Mouse (Mus musculus) midbrain, postnatal 0 days (tissue): ENCODE measurements at regions not wholly inside any gene's neighbourhood (a gene's known extent, or its start where the extent isn't known, plus 50 kb on each side); places are given as distances from the start of the nearest gene placed in this dataset.

Experiments used
- ATAC-seq: fragments of 200-750 bp; cut with Nextera tagmentation; 2 replicates; pipeline ENCODE4 v1.8.0; 2017; ENCODE audit warnings: moderate number of reproducible peaks, mild to moderate bottlenecking, moderate TSS enrichment, moderate library complexity; ENCODE audit not compliant: low FRiP score
- DNase-seq: peaks from one replicate; pipeline ENCODE4 v3.0.0-alpha.2; 2015; ENCODE audit warnings: low spot score
- H3K27ac ChIP-seq: fragments of 300-500 bp; sonication (generic); 2 replicates; pipeline ENCODE4 v1.5.1; 2014; ENCODE audit warnings: low read depth, mild to moderate bottlenecking, low read length, mixed read lengths
- H3K27me3 ChIP-seq: fragments of 300-500 bp; sonication (generic); 2 replicates; pipeline ENCODE4 v1.6.1; 2014; ENCODE audit warnings: low read length, control low read depth, mixed read lengths; ENCODE audit not compliant: insufficient read depth
- H3K36me3 ChIP-seq: fragments of 300-500 bp; sonication (generic); 2 replicates; pipeline ENCODE4 v1.6.1; 2014; ENCODE audit warnings: low read length, control low read depth, mixed read lengths; ENCODE audit not compliant: insufficient read depth
- H3K4me1 ChIP-seq: fragments of 300-500 bp; sonication (generic); 2 replicates; pipeline ENCODE4 v1.6.1; 2014; ENCODE audit warnings: mild to moderate bottlenecking, control low read depth, antibody characterized with exemption, low read length, mixed read lengths; ENCODE audit not compliant: insufficient read depth
- H3K4me2 ChIP-seq: fragments of 300-500 bp; sonication (generic); 2 replicates; pipeline ENCODE4 v1.6.1; 2014; ENCODE audit warnings: low read depth, mild to moderate bottlenecking, low read length, mixed read lengths; ENCODE audit not compliant: poor library complexity, severe bottlenecking
- H3K4me3 ChIP-seq: fragments of 300-500 bp; sonication (generic); 2 replicates; pipeline ENCODE4 v1.5.1; 2014; ENCODE audit warnings: low read depth, mild to moderate bottlenecking, low read length, moderate library complexity
- H3K9ac ChIP-seq: fragments of 300-500 bp; sonication (generic); replicated peaks from 2 replicates; pipeline ENCODE4 v1.6.1; 2014; ENCODE audit warnings: mild to moderate bottlenecking, low read length, moderate library complexity, mixed read lengths; ENCODE audit not compliant: poor library complexity, severe bottlenecking
- H3K9me3 ChIP-seq: fragments of 300-500 bp; sonication (generic); 2 replicates; pipeline ENCODE4 v1.6.1; 2016; ENCODE audit warnings: low read length, control low read depth
- CTCF ChIP-seq: IDR thresholded peaks from 2 replicates; pipeline ENCODE4 v1.5.1; 2016; ENCODE audit warnings: antibody characterized with exemption, mild to moderate bottlenecking
- WGBS: fragments of 180-500 bp; shearing (Covaris S2); extraction: QIAGEN DNeasy Blood & Tissue Kit; methylation state at CpG from one replicate; pipeline ENCODE4 v1.1.7; 2014; 5-methylcytosine and 5-hydroxymethylcytosine counted together

GRCm38 (mm10) chr4:95192562-95192961 lies 140.5 kb upstream of the Jun start:
- DNase-seq (no peak), ATAC-seq (no peak)
- Histone ChIP-seq H3K4me1 (no peaks in the 10 kb centered on the region), H3K27me3 (no peaks in the 10 kb centered on the region), H3K4me3 (no peak overlapping the region), H3K36me3 (no peaks in the 10 kb centered on the region), H3K9me3 (no peaks in the 10 kb centered on the region), H3K27ac (no peak overlapping the region), H3K4me2 (no peak overlapping the region), H3K9ac (no peak overlapping the region)
- TF ChIP-seq CTCF: no peak

DNA sequence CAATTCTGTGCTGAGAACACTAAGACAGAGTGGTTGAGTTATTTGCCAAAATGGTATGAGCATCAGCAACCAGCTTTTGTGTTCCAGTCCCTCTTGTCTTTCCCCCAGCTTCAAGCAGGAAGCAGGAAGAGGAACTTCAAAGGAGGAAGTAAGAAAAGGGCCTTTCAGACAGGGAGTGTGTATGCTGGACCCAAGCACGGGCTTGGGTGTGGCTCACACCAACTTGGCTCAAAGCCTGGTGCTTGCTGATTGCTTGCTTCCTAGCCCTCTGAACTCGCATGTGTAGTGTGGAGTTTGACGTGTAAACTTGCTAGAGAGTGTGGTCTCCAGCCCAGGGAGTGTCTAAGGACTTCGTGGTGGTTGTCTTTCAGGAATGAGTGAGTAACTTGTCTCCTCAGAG lies 141.0 kb upstream of the Jun start:
- no peak for TF ChIP-seq CTCF
- no peak overlapping the region for H3K4me3 ChIP-seq
- no peaks in the 10 kb centered on the region for H3K36me3 ChIP-seq
- H3K9ac ChIP-seq: no peak overlapping the region
- no peak overlapping the region for H3K4me2 ChIP-seq
- no peaks in the 10 kb centered on the region for H3K9me3 ChIP-seq
- H3K27me3 ChIP-seq: no peaks in the 10 kb centered on the region
- no peak for ATAC-seq
- WGBS: 67% methylated on average over 4 of the region's 4 CpGs
- no peak for DNase-seq
- no peak overlapping the region for H3K27ac ChIP-seq
- H3K4me1 ChIP-seq: no peaks in the 10 kb centered on the region

DNA sequence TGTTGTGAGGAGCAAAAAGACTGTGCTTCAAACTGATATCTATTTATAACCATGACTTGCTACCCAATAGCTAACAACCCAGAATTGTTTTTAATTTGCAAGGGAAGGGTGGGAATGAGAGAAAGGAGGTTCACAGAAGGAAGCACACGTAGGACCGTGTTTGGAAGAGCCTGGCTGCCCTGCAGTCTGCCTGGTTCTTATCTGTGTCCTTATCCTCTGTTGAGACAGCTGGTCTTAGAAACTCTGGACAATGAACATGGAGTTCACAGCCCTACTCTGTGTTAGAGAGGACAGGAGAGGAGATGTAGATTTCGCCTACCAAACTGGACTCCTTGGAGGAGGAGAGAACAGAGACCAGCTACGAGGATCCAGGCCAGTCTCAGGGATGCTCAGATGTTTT lies 141.5 kb upstream of the Jun start:
- TF ChIP-seq CTCF: no peak
- Histone ChIP-seq H3K36me3 (no peaks in the 10 kb centered on the region), H3K27me3 (no peaks in the 10 kb centered on the region), H3K9ac (no peak overlapping the region), H3K27ac (no peak overlapping the region), H3K4me3 (no peak overlapping the region), H3K4me2 (no peak overlapping the region), H3K9me3 (no peaks in the 10 kb centered on the region), H3K4me1 (no peaks in the 10 kb centered on the region)
- ATAC-seq: no peak
- WGBS: 93% methylated on average over 4 of the region's 4 CpGs
- no peak for DNase-seq

- DNase-seq (no peak), ATAC-seq (no peak)
- Histone ChIP-seq H3K4me1 (no peaks in the 10 kb centered on the region), H3K27me3 (no peaks in the 10 kb centered on the region), H3K27ac (no peak overlapping the region), H3K4me2 (no peak overlapping the region), H3K9ac (no peak overlapping the region), H3K36me3 (no peaks in the 10 kb centered on the region), H3K4me3 (no peak overlapping the region), H3K9me3 (no peaks in the 10 kb centered on the region)
- WGBS: 74% methylated on average over 5 of the region's 5 CpGs
- TF ChIP-seq CTCF: no peak
Measured at GRCm38 (mm10) chr4:95194621-95195455, 142.8 kb upstream of the Jun start.

DNA sequence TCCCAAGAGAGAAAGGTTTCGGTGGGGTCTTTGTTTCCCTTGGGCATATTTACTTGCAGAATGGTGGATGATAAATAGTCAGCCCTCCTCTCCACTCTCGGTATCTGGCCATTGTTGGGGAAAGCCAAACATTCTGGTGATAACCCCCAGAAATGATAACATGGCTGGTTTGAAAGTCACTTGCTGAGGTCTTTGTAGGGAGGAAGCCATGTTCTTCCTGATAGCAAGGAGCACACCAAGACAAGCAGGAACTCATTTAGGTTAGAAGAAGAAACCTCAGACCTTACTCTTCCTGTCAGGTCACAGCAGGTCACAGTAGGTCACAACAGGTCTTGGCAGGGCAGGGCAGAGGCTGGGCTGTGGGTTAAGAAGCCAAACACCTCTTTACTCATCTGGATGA lies 144.1 kb upstream of the Jun start:
- Histone ChIP-seq H3K36me3 (no peaks in the 10 kb centered on the region), H3K4me1 (no peaks in the 10 kb centered on the region), H3K4me2 (no peak overlapping the region), H3K9me3 (no peaks in the 10 kb centered on the region), H3K9ac (no peak overlapping the region), H3K27ac (no peak overlapping the region), H3K4me3 (no peak overlapping the region), H3K27me3 (no peaks in the 10 kb centered on the region)
- ATAC-seq: no peak
- TF ChIP-seq CTCF: no peak
- DNase-seq: no peak
- WGBS: 85% methylated on average over 2 of the region's 2 CpGs

DNA sequence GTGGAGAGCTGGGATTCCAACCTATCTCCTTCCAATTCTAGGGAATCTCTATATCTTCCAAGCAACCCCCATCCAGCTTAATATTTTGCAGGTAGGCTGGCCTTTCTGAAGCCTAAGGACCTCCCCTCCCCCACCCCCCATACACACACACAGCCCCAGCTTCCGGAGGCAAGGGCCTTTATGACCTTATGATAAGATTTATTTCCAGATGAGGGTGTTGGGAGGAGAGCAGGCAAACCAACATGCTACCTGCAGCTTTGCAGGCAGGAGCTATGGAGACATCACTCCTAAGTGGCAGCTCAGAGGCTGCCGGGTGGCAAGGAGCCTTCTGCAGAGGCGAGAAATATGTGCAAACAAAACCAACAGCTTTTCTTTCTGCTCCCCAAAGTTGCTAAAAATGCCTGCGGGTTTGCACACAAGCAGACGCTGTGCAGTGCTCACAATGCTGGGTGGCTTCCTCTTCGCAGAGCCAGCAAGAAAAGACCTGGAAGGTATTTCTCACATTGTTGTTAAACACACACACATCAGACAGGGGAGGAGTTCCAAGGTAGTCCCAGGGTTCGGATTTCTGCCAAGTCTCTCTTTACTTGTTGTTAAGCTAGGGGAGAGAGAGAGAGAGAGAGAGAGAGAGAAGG lies 145.2 kb upstream of the Jun start:
- ATAC-seq (no peak), DNase-seq (no peak)
- no peak for TF ChIP-seq CTCF
- Histone ChIP-seq H3K4me1 (no peaks in the 10 kb centered on the region), H3K9ac (no peak overlapping the region), H3K9me3 (no peaks in the 10 kb centered on the region), H3K27ac (no peak overlapping the region), H3K36me3 (no peaks in the 10 kb centered on the region), H3K4me3 (no peak overlapping the region), H3K27me3 (no peaks in the 10 kb centered on the region), H3K4me2 (no peak overlapping the region)
- 69% methylated on average over 7 of the region's 7 CpGs for WGBS
